Mouse (Mus musculus) C3H10T1/2 (cell line): ENCODE results near the gene Taar7e. TPM values are rescaled to one million over a fixed set of nuclear protein-coding genes. Genes with fewer than 3 reads are reported as not detected.

ENCODE experiments used
- polyA plus RNA-seq, 2 experiments: library from polyadenylated mRNA; unstranded; fragments of >200 nt; fragmentation: generic; extraction: Trizol; gene quantifications; one replicate each; pipeline ENCODE4 v1.2.1; 2012; ENCODE audit warnings: missing spikeins in 2 of 2

The Taar7e gene
- not detected for polyA plus RNA-seq

GRCm38 (mm10) chr10:24037314-24037713 is at the start of gene Taar7e:
Gene Taar7e, plus strand, starts transcription at chr10:24037614.

GRCm38 (mm10) chr10:23993381-23993780 is 44.0 kb upstream of the Taar7e start, which contains the start of gene Taar7a:
Gene Taar7a, minus strand, starts transcription at chr10:23993481.

GRCm38 (mm10) chr10:23999639-24000038 is 37.8 kb upstream of the Taar7e start, which contains the start of gene Taar7b:
Gene Taar7b, plus strand, starts transcription at chr10:23999939.

GRCm38 (mm10) chr10:24026922-24027321 is 10.5 kb upstream of the Taar7e start, which contains the start of gene Taar7d:
Gene Taar7d, plus strand, starts transcription at chr10:24027222.

GRCm38 (mm10) chr10:24049210-24049609 is 11.8 kb downstream of the Taar7e start, which contains the start of gene Taar7f:
Gene Taar7f, plus strand, starts transcription at chr10:24049510.

GRCm38 (mm10) chr10:24076200-24076599 is 38.8 kb downstream of the Taar7e start, which contains the start of gene Taar8a:
Gene Taar8a, plus strand, starts transcription at chr10:24076500.

Other genes with a start within 250 kb of the Taar7e start
- 10 to 100 TPM in 1 of 2 experiments, 1 to 10 TPM in 1; 3.3 to 13.5 TPM for gene Slc18b1, start 240.6 kb upstream of the Taar7e start, polyA plus RNA-seq
- not detected for gene Vnn3, start 186.2 kb upstream of the Taar7e start, polyA plus RNA-seq
- under 1 TPM; 0.09 to 0.57 TPM for gene Vnn1, start 142.9 kb upstream of the Taar7e start, polyA plus RNA-seq
- not detected for gene Taar1, start 117.3 kb upstream of the Taar7e start, polyA plus RNA-seq
- not detected for gene Taar2, start 99.0 kb upstream of the Taar7e start, polyA plus RNA-seq
- gene Taar3, start 88.1 kb upstream of the Taar7e start, polyA plus RNA-seq, result not detected
- gene Taar4, start 77.1 kb upstream of the Taar7e start, polyA plus RNA-seq, result not detected
- under 1 TPM in 1 of 2 experiments, not detected in 1; 0.05 TPM for gene Taar5, start 66.9 kb upstream of the Taar7e start, polyA plus RNA-seq
- gene Taar6, start 52.0 kb upstream of the Taar7e start, polyA plus RNA-seq, result not detected
- gene Taar7a, start 44.1 kb upstream of the Taar7e start, polyA plus RNA-seq, result not detected
- not detected for gene Taar7b, start 37.7 kb upstream of the Taar7e start, polyA plus RNA-seq
- not detected for gene Taar7d, start 10.4 kb upstream of the Taar7e start, polyA plus RNA-seq
- not detected for gene Taar7f, start 11.9 kb downstream of the Taar7e start, polyA plus RNA-seq
- gene Taar8a, start 38.9 kb downstream of the Taar7e start, polyA plus RNA-seq, result not detected
- not detected for gene Taar8b, start 54.7 kb downstream of the Taar7e start, polyA plus RNA-seq
- not detected for gene Taar8c, start 64.3 kb downstream of the Taar7e start, polyA plus RNA-seq
- gene Taar9, start 71.9 kb downstream of the Taar7e start, polyA plus RNA-seq, result not detected
- gene Stx7, start 111.7 kb downstream of the Taar7e start, polyA plus RNA-seq, result 10 to 100 TPM in 1 of 2 experiments, 1 to 10 TPM in 1; 4.6 to 53.3 TPM
- gene Moxd1, start 185.9 kb downstream of the Taar7e start, polyA plus RNA-seq, result not detected